Mouse (Mus musculus) frontal cortex, postnatal 36 days (tissue): ENCODE measurements around the gene Zfand3.
A peak's percentile ranks its signal among the peaks of the same experiment; 100 is the strongest.

Source experiments
- DNase-seq, 2 experiments: peaks; one replicate each; pipeline ENCODE4 v3.0.0; 2022; ENCODE audit warnings: low spot score in 2 of 2

The Zfand3 gene

GRCm38 (mm10) chr17:30149911-30150310, 145.4 kb downstream of the Zfand3 start:
- no peak for DNase-seq

- no peak for DNase-seq
These were observed 149.6 kb downstream of the Zfand3 start for GRCm38 (mm10) chr17:30154144-30154543.

- no peak for DNase-seq
These were observed 150.3 kb downstream of the Zfand3 start for GRCm38 (mm10) chr17:30154861-30155260.

GRCm38 (mm10) chr17:30155411-30155925, 150.9 kb downstream of the Zfand3 start:
- DNase-seq: no peak

- DNase-seq: no peak
These were observed 154.0 kb downstream of the Zfand3 start for GRCm38 (mm10) chr17:30158419-30159108.

- no peak for DNase-seq
These were observed 154.8 kb downstream of the Zfand3 start for GRCm38 (mm10) chr17:30159341-30159740.

GRCm38 (mm10) chr17:30160823-30161432, 156.4 kb downstream of the Zfand3 start:
- no peak for DNase-seq

GRCm38 (mm10) chr17:30162983-30163382, 158.4 kb downstream of the Zfand3 start:
- DNase-seq: no peak

- no peak for DNase-seq
These were observed 159.3 kb downstream of the Zfand3 start for GRCm38 (mm10) chr17:30163793-30164192.

- DNase-seq: no peak
These were observed 160.3 kb downstream of the Zfand3 start for GRCm38 (mm10) chr17:30164818-30165217.

- DNase-seq: no peak
These were observed 172.9 kb downstream of the Zfand3 start for GRCm38 (mm10) chr17:30177435-30177834.

GRCm38 (mm10) chr17:30178402-30178801, 173.9 kb downstream of the Zfand3 start:
- DNase-seq: no peak

GRCm38 (mm10) chr17:30180197-30180596, 175.7 kb downstream of the Zfand3 start:
- DNase-seq: no peak

GRCm38 (mm10) chr17:30181554-30181953, 177.0 kb downstream of the Zfand3 start:
- DNase-seq: no peak

GRCm38 (mm10) chr17:30182063-30182462, 177.5 kb downstream of the Zfand3 start:
- DNase-seq: no peak

GRCm38 (mm10) chr17:30183561-30183960, 179.0 kb downstream of the Zfand3 start:
- no peak for DNase-seq

GRCm38 (mm10) chr17:30187154-30187553, 182.6 kb downstream of the Zfand3 start:
- no peak for DNase-seq

GRCm38 (mm10) chr17:30187581-30187980, 183.0 kb downstream of the Zfand3 start:
- no peak for DNase-seq

- peak in 1 of 2 experiments; percentile 38 for DNase-seq
These were observed 183.8 kb downstream of the Zfand3 start for GRCm38 (mm10) chr17:30188031-30188981.

GRCm38 (mm10) chr17:30191097-30191640, 186.6 kb downstream of the Zfand3 start:
- peak in 1 of 2 experiments; percentile 0 for DNase-seq

- peak in 1 of 2 experiments; percentile 27 for DNase-seq
These were observed 188.0 kb downstream of the Zfand3 start for GRCm38 (mm10) chr17:30192416-30193005.
